Mouse (Mus musculus) midbrain, embryonic 12.5 days (tissue): Measurements from ENCODE around the gene Pcx. TPM values are rescaled to one million over a fixed set of nuclear protein-coding genes. Genes with fewer than 3 reads are reported as not detected.
"Not testable (repeated sequence)": the region's sequence is repeated elsewhere in the genome, so short reads cannot be mapped to it uniquely, and the experiment has no call there.

ENCODE experiments used
- ATAC-seq: fragments of 200-750 bp; cut with Nextera tagmentation; 2 replicates; pipeline ENCODE4 v1.8.0; 2017; ENCODE audit warnings: low read depth, moderate TSS enrichment, moderate library complexity; ENCODE audit not compliant: low FRiP score
- H3K27ac ChIP-seq: fragments of 300-500 bp; sonication (generic); replicated peaks from 2 replicates; pipeline ENCODE4 v1.5.1; 2016; ENCODE audit warnings: mild to moderate bottlenecking
- H3K27me3 ChIP-seq: fragments of 300-500 bp; sonication (generic); 2 replicates; pipeline ENCODE4 v1.6.1; 2016; ENCODE audit warnings: mild to moderate bottlenecking
- H3K36me3 ChIP-seq: fragments of 300-500 bp; sonication (generic); 2 replicates; pipeline ENCODE4 v1.6.1; 2016
- H3K4me1 ChIP-seq: fragments of 300-500 bp; sonication (generic); 2 replicates; pipeline ENCODE4 v1.6.1; 2016
- H3K4me2 ChIP-seq: fragments of 300-500 bp; sonication (generic); replicated peaks from 2 replicates; pipeline ENCODE4 v1.6.1; 2016; ENCODE audit warnings: mild to moderate bottlenecking, moderate library complexity
- H3K4me3 ChIP-seq: fragments of 300-500 bp; sonication (generic); 2 replicates; pipeline ENCODE4 v1.5.1; 2016; ENCODE audit warnings: mild to moderate bottlenecking
- H3K9ac ChIP-seq: fragments of 300-500 bp; sonication (generic); replicated peaks from 2 replicates; pipeline ENCODE4 v1.6.1; 2016; ENCODE audit warnings: mild to moderate bottlenecking, moderate library complexity
- H3K9me3 ChIP-seq: fragments of 300-500 bp; sonication (generic); 2 replicates; pipeline ENCODE4 v1.6.1; 2016; ENCODE audit warnings: mild to moderate bottlenecking
- WGBS: fragments of 180-500 bp; shearing (Covaris S2); methylation state at CpG from one replicate; pipeline ENCODE4 v1.1.7; 2016; 5-methylcytosine and 5-hydroxymethylcytosine counted together
- polyA plus RNA-seq: library from polyadenylated mRNA; unstranded; fragments of >200 nt; fragmentation: Nextera tagmentation; extraction: Ambion mirVana; gene quantifications from 2 replicates; pipeline ENCODE4 v1.2.1, GENCODE M21; 2016

The Pcx gene
- polyA plus RNA-seq, 1 experiment from 2014 or later: 24.5 TPM

DNA sequence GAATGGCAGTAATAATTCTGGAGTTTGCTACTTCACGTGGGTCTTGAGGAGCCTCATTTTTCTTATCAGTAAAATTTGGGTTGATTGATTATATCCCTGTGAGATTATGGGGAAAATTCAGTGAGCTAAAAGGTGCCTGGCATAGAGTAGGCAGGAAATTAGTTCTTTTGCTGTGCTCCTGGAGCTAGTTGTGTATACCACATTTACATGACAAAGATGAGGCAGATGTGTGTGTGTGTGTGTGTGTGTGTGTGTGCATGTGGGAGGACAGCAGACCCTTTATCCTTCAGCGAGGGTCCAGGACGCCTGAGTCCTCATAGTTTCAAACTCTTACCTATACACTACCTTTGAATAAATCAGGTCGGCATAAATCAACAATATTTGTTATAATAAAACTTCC, 61.8 kb downstream of the Pcx start:
- Histone ChIP-seq H3K4me1 (peaks cover 8% of the 10 kb centered on the region; the same call in 1 of the 2 replicates), H3K9ac (no peak overlapping the region), H3K27me3 (peaks cover 11% of the 10 kb centered on the region; the same call in 1 of the 2 replicates), H3K4me3 (no peak overlapping the region), H3K4me2 (no peak overlapping the region), H3K9me3 (no peaks in the 10 kb centered on the region), H3K27ac (no peak overlapping the region), H3K36me3 (no peaks in the 10 kb centered on the region)
- 63% methylated on average over 4 of the region's 4 CpGs for WGBS
- ATAC-seq: no peak

DNA sequence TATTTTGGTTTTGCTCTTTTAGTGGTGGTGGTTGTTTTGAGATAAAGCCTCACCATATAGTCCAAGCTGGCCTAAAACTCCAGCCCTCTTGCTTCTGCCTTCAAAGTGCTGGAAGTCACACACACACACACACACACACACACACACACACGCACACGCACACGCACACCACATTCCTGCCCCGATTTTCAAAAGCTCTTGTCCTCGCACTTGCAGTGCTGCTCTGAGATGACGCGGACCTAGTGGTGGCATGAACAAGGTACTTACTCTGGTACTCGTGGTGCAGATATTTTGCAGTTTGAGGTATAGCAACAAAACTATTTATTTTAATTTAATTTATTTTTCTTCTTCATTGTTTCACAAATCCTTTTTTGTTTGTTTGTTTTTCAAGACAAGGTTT, 62.2 kb downstream of the Pcx start:
- no peaks in the 10 kb centered on the region for H3K9me3 ChIP-seq
- no peak overlapping the region for H3K27ac ChIP-seq
- 78% methylated on average over 8 of the region's 8 CpGs for WGBS
- H3K4me1 ChIP-seq: peaks cover 8% of the 10 kb centered on the region; the same call in 1 of the 2 replicates
- no peak overlapping the region for H3K4me3 ChIP-seq
- H3K4me2 ChIP-seq: no peak overlapping the region
- no peak overlapping the region for H3K9ac ChIP-seq
- ATAC-seq: no peak
- H3K36me3 ChIP-seq: no peaks in the 10 kb centered on the region
- H3K27me3 ChIP-seq: peaks cover 7% of the 10 kb centered on the region; the same call in 1 of the 2 replicates

DNA sequence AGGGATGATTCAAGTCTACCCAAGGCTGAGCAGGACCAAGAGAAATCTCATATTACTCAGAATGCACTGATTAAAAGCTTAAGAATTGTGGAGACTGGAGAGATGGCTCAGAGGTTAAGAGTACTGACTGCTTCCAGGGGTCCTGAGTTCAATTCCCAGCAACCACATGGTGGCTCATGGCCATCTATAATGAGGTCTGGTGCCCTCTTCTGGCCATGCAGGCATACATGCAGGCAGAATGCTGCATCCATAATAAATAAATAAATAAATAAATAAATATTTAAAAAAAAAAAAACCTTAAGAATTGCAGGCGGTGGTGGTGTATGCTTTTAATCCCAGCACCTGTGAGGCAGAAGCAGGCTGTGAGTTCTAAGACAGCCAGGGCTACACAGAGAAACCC, 63.0 kb downstream of the Pcx start:
- no peaks in the 10 kb centered on the region for H3K36me3 ChIP-seq
- H3K27me3 ChIP-seq: no peaks in the 10 kb centered on the region
- no peak for ATAC-seq
- no peak overlapping the region for H3K4me2 ChIP-seq
- H3K4me3 ChIP-seq: no peak overlapping the region
- H3K4me1 ChIP-seq: peaks cover 8% of the 10 kb centered on the region; the same call in 1 of the 2 replicates
- WGBS: 95% methylated on average over 1 of the region's 1 CpGs
- no peak overlapping the region for H3K9ac ChIP-seq
- H3K27ac ChIP-seq: no peak overlapping the region
- H3K9me3 ChIP-seq: no peaks in the 10 kb centered on the region

DNA sequence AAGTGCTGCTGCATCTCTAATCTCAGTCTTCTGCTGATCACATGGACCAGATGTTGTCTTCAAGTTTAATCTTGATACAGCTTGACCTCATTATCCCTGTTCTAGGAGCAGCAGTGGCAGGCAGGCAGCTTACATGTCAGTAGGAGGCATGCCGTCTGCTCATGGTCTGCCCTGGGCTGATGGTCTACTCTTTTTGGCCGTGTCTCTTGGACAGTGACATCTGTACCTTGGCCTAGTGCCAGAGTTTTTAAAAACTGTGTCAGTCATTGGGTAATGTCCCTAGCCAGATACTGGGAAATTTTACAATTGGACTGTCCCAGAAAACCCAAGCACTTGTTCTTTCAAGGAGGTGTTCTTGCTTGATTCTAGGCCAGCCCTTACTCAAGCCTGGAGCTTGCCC, 68.5 kb downstream of the Pcx start:
- H3K4me2 ChIP-seq: no peak overlapping the region
- no peaks in the 10 kb centered on the region for H3K9me3 ChIP-seq
- H3K4me1 ChIP-seq: no peaks in the 10 kb centered on the region
- H3K36me3 ChIP-seq: no peaks in the 10 kb centered on the region
- 83% methylated on average over 2 of the region's 2 CpGs for WGBS
- H3K27ac ChIP-seq: no peak overlapping the region
- H3K9ac ChIP-seq: no peak overlapping the region
- no peak overlapping the region for H3K4me3 ChIP-seq
- ATAC-seq: no peak
- no peaks in the 10 kb centered on the region for H3K27me3 ChIP-seq

DNA sequence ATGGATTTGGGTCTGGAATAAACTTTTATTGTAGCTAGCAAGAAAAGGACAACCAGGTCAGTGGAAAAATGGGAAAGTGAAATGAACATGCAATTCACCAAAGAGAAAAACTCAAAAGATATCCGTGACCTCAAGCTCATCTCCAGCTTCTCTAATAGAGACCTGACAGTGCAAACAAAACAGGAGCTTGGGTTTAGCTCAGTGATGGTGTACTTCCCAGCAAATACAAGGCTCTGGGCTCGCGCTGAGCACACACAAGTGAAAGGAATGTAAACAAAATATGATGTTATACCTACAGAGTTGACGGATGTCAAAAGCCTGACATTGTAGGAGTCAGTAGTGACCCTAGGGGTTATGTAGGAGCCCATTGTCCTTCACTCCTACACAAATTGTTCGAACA, 69.0 kb downstream of the Pcx start:
- Histone ChIP-seq H3K27ac (no peak overlapping the region), H3K4me3 (no peak overlapping the region), H3K36me3 (no peaks in the 10 kb centered on the region), H3K4me2 (no peak overlapping the region), H3K9ac (no peak overlapping the region), H3K9me3 (no peaks in the 10 kb centered on the region), H3K27me3 (no peaks in the 10 kb centered on the region), H3K4me1 (no peaks in the 10 kb centered on the region)
- ATAC-seq: no peak
- WGBS: 84% methylated on average over 5 of the region's 5 CpGs

DNA sequence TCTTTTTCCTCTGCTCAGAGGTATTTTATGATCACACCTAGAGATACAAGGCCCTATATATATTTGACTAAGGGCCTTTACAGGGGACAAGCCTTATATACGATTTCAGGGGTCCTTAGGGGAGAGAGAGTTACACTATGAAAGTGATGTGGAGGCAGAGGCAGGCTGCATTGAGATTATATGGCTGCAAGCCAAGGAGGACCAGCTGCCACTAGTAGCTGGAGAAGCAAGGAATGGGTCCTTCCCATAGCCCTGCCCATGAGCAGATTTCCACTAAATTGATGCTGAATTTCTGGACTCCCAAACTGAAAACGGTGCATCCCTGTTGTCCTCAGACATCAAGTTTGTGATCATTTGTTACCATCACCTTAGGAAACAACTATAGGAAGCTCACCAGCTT, 73.6 kb downstream of the Pcx start:
- Histone ChIP-seq H3K4me2 (no peak overlapping the region), H3K27ac (no peak overlapping the region), H3K4me1 (no peaks in the 10 kb centered on the region), H3K27me3 (no peaks in the 10 kb centered on the region), H3K9me3 (no peaks in the 10 kb centered on the region), H3K4me3 (no peak overlapping the region), H3K9ac (no peak overlapping the region), H3K36me3 (no peaks in the 10 kb centered on the region)
- ATAC-seq: no peak
- 82% methylated on average over 2 of the region's 2 CpGs for WGBS

DNA sequence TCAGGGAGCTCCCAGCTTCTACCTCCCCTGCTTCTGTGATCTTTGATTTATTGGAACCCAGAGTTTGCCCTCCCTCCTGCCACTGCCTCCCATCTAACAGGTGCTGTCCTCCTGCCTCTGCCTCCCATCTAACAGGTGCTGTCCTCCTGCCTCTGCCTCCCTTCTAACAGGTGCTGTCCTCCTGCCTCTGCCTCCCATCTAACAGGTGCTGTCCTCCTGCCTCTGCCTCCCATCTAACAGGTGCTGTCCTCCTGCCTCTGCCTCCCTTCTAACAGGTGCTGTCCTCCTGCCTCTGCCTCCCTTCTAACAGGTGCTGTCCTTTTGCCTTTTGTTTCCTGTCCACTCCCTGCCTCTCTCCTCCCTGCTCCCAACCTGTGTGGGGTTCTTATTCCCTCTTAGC, 76.5 kb downstream of the Pcx start:
- H3K9me3 ChIP-seq, H3K4me1 ChIP-seq, H3K4me2 ChIP-seq, H3K9ac ChIP-seq, H3K36me3 ChIP-seq, ATAC-seq, H3K27me3 ChIP-seq, H3K4me3 ChIP-seq, H3K27ac ChIP-seq: not testable (repeated sequence)

DNA sequence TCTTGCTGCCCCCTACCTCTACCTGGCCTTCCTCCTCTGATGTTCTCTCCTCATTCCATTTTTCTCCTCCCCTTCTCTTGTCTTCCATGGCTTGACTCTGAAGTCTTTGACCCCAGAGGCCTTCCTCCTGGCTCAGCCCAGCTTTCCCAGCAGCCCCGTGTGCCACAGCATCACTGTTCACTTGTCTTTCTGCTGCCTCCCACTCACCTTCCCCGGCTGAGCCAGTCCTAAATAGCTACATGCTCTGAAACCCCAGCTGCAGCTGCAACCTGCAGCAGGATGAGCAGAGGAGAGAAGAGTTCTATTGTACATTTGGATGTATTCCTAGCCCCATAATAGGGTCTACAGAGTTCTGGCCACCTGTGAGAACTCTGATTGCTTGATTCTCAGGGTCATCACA, 77.2 kb downstream of the Pcx start:
- no peaks in the 10 kb centered on the region for H3K36me3 ChIP-seq
- no peak overlapping the region for H3K27ac ChIP-seq
- no peak overlapping the region for H3K4me2 ChIP-seq
- no peak for ATAC-seq
- no peaks in the 10 kb centered on the region for H3K9me3 ChIP-seq
- H3K27me3 ChIP-seq: no peaks in the 10 kb centered on the region
- no peak overlapping the region for H3K9ac ChIP-seq
- WGBS: 74% methylated on average over 2 of the region's 2 CpGs
- H3K4me1 ChIP-seq: no peaks in the 10 kb centered on the region
- H3K4me3 ChIP-seq: no peak overlapping the region

DNA sequence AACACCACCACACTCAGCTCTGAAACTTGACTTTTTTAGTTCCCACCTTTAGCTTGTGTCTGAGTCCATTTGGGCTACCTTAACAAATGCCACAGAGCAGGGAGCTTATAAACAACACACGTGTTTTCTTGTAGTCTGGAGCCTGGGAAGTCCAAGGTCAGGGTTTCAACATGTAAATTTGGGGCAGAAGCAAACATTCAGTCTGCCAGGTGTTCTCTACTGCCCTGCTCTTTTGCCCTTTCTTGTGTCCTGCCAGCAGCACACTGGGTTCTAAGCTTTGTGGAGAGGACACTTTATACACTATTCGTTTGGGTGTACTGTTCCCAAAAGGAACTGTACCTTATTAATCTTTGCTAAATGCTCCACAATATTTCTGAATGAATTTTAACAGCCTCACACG, 78.2 kb downstream of the Pcx start:
- Histone ChIP-seq H3K4me2 (no peak overlapping the region), H3K36me3 (no peaks in the 10 kb centered on the region), H3K27ac (no peak overlapping the region), H3K4me1 (no peaks in the 10 kb centered on the region), H3K9ac (no peak overlapping the region), H3K27me3 (no peaks in the 10 kb centered on the region), H3K4me3 (no peak overlapping the region), H3K9me3 (no peaks in the 10 kb centered on the region)
- no peak for ATAC-seq
- WGBS: 74% methylated on average over 3 of the region's 3 CpGs

DNA sequence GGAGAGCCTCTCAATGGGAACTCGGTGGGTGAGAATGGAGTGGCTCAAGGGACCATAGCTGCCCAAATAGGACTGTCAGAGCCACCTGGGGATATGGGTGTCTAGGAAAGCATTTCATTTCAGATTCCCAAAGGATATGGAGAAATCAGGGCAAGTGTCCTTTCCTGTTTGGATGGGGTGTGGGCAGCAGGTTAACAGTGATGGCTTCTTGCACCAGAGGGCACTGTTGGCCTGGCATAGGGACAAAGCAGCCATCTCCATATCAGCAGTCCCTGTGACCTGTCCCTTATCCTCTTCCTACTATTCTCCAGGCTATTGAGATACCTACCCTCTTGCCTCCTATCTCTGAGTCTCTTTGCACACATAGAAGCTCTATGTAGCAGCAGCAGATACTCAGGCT, 78.8 kb downstream of the Pcx start:
- Histone ChIP-seq H3K9me3 (no peaks in the 10 kb centered on the region), H3K9ac (no peak overlapping the region), H3K4me1 (no peaks in the 10 kb centered on the region), H3K4me3 (no peak overlapping the region), H3K27me3 (no peaks in the 10 kb centered on the region), H3K27ac (no peak overlapping the region), H3K4me2 (no peak overlapping the region), H3K36me3 (no peaks in the 10 kb centered on the region)
- ATAC-seq: no peak
- 58% methylated on average over 1 of the region's 1 CpGs for WGBS

DNA sequence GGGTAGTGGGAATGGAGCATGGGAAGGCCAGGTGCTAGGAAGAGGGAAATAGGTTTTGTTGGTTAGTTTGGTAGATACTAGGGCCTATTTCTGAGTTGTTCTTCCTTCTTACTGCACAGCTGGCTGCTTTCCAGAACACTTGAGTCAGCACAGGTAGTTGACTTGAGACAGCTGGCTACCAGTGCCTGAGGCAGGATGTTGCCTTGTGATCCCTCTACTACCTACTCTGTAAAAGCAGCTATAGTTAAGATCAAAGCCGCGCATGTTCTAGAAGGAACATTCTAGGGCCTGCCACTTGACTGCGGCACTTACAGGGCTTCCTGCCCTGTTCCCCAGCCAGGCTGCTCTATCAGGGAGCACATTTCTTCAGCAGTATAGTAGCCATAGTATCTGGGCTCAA, 79.8 kb downstream of the Pcx start:
- Histone ChIP-seq H3K27me3 (no peaks in the 10 kb centered on the region), H3K36me3 (no peaks in the 10 kb centered on the region), H3K27ac (no peak overlapping the region), H3K4me3 (no peak overlapping the region), H3K9me3 (no peaks in the 10 kb centered on the region), H3K4me2 (no peak overlapping the region), H3K9ac (no peak overlapping the region), H3K4me1 (no peaks in the 10 kb centered on the region)
- no peak for ATAC-seq
- WGBS: 87% methylated on average over 3 of the region's 3 CpGs

DNA sequence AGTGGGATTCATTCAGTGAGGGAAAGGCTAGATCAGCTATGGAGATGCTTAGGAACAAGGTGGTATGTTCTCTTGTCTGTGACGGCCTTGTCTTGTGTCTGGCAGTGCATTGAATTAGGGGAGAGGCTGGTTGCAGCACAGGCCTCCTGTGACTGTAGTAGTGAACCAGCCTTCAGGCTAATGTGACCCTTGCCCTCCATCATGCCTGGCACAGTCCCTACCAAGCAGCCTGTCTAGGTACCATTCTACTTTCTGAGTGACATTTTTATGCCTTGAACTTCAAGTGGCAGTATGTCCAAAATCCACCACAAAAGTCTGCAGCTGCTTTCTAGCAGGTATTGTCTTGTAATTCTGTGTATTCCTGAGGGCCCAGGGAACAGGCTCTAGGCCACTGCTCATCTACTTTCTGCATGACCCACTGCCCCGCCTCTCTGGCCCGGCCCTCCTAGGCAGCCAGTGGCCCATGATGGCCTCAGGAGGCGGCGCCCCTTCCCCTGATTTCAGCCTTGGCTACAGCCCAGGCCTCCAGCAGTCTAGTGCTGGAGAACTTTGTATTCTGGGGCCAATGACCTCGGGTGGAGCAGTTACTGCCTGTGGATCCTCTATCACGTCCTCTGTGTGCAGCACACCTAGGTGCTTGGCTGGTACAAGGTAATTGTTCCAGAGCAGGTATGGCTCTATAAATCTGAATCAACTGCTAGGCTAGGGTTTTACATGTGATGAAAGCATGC, 83.7 kb downstream of the Pcx start:
- ATAC-seq: no peak
- Histone ChIP-seq H3K27me3 (no peaks in the 10 kb centered on the region), H3K36me3 (no peaks in the 10 kb centered on the region), H3K9ac (no peak overlapping the region), H3K4me3 (no peak overlapping the region), H3K9me3 (no peaks in the 10 kb centered on the region), H3K4me2 (no peak overlapping the region), H3K27ac (no peak overlapping the region), H3K4me1 (no peaks in the 10 kb centered on the region)
- 57% methylated on average over 7 of the region's 7 CpGs for WGBS

DNA sequence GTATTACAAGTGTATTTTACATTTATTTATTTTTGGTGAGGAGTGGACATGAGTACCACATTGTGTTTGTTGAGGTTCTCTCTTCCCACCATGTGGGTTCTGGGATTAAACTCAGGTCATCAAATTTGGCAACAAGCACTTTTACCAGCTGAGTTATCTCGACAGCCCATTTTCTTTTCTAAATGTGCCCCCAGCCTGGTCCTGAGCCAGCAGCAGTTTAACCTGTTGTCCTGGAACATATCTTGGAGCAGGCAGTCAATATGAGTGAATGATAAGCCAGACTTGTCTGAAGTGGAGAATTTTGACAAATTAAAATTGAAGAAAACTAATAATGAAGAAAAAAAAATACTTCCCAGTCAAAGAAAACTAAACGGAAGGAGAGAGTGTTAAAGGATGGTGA, 85.8 kb downstream of the Pcx start:
- Histone ChIP-seq H3K36me3 (no peaks in the 10 kb centered on the region), H3K4me1 (no peaks in the 10 kb centered on the region), H3K4me3 (no peak overlapping the region), H3K9me3 (no peaks in the 10 kb centered on the region), H3K27me3 (no peaks in the 10 kb centered on the region), H3K27ac (no peak overlapping the region), H3K4me2 (no peak overlapping the region), H3K9ac (no peak overlapping the region)
- WGBS: 71% methylated on average over 2 of the region's 2 CpGs
- ATAC-seq: no peak
